Mouse (Mus musculus): Measurements from ENCODE around the gene Serpini1. TPM values are rescaled to one million over a fixed set of nuclear protein-coding genes. Genes with fewer than 3 reads are reported as not detected.

The Serpini1 gene
- polyA plus RNA-seq, 1 experiment from 2014 or later, result 164 TPM

GRCm38 (mm10) chr3:75690321-75690720, 133.0 kb downstream of the Serpini1 start:
- Histone ChIP-seq H3K4me3 (replicated peaks) (no peak overlapping the region), H3K9me3 (replicated peaks) (no peaks in the 10 kb centered on the region), H3K4me2 (no peak overlapping the region), H3K27me3 (replicated peaks) (no peaks in the 10 kb centered on the region), H3K36me3 (no peaks in the 10 kb centered on the region), H3K9ac (replicated peaks) (no peak overlapping the region), H3K27ac (replicated peaks) (no peak overlapping the region), H3K4me1 (no peaks in the 10 kb centered on the region)
- ATAC-seq (ENCODE audit: low FRiP score), result no peak

- Histone ChIP-seq H3K4me1 (no peaks in the 10 kb centered on the region), H3K4me3 (replicated peaks) (no peak overlapping the region), H3K4me2 (no peak overlapping the region), H3K36me3 (no peaks in the 10 kb centered on the region), H3K27ac (replicated peaks) (no peak overlapping the region), H3K27me3 (replicated peaks) (no peaks in the 10 kb centered on the region), H3K9me3 (replicated peaks) (no peaks in the 10 kb centered on the region), H3K9ac (replicated peaks) (no peak overlapping the region)
- ATAC-seq (ENCODE audit: low FRiP score), result no peak
- 72% methylated on average over 1 of the region's 1 CpGs for WGBS
These were observed 134.7 kb downstream of the Serpini1 start for GRCm38 (mm10) chr3:75692088-75692487.

Other genes with a start within 250 kb of the Serpini1 start
- gene Wdr49, start 75.4 kb upstream of the Serpini1 start, polyA plus RNA-seq (2015; fragmentation: Nextera tagmentation; extraction: Ambion mirVana), result 0.20 and 0.28 TPM in 2 replicates
- 76.5 and 83.2 TPM in 2 replicates for gene Pdcd10, start 691 bp upstream of the Serpini1 start, polyA plus RNA-seq (2015; fragmentation: Nextera tagmentation; extraction: Ambion mirVana)
- gene Gm29133, start 190.7 kb downstream of the Serpini1 start, polyA plus RNA-seq (2015; fragmentation: Nextera tagmentation; extraction: Ambion mirVana), result not detected in 2 replicates

Data from neural tube, embryonic 15.5 days (tissue).